Mouse (Mus musculus) natural killer cell, adult 2 months (primary cell): Measurements from ENCODE around the gene Tmem211.
A peak's percentile ranks its signal among the peaks of the same experiment; 100 is the strongest.

Experiments
- DNase-seq, 2 experiments: peaks; one replicate each; pipeline ENCODE4 v3.0.0; 2022; ENCODE audit warnings: low spot score in 2 of 2

Tmem211 gene

GRCm38 (mm10) chr5:113214041-113214440 lies 12.7 kb upstream of the Tmem211 start:
- no peak for DNase-seq

DNA sequence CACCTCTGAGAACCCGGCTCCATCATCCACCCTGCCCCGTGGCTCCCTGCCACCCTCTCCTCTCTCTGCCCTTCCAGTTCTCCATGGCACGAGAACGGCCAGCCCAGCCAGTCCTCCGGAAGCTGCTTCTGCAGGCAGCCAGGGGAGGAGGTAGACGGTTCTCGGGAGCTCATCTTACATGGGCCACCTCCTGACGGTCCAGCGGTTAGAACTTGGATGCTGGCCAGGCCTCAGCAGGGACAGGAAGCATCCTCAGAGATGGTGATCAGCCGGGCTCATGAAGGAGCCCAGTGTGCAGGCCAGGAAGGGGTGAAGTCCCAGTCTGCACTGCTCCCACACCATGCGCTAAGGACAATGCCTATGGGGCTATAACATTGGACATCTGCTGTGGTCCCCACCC lies 12.3 kb upstream of the Tmem211 start:
- DNase-seq = no peak

GRCm38 (mm10) chr5:113215610-113216011 lies 11.1 kb upstream of the Tmem211 start:
- DNase-seq = no peak

DNA sequence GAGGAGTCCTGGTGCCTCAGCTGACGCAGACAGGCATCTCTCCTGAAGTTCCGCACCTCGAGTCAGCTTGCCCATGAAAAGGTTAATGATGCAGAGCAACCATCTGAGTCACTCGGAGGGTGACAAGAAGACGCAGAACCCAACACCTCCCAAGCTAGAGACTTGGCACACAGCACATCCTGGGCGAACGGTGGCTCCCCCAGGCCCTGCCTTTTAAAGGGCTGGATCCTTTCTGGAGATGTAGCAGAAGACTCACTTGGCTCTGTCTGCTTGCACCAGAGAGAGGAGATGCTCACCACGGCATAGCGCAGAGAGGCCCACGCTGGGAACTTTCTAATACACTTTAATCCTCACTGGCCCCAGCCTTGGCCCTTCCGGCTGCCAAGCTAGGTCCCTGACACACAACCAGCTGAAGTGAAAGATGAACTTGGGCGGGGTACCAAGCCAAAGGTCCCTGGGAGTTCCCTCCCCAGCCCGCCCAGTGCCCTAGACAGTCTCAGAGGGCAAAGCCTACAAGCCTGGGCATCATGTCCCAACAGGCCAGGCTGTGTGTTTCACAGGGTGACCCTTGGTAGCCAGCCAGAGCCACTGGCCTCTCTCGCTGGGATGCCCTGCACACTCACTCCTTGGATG lies 10.3 kb upstream of the Tmem211 start:
- DNase-seq = no peak

- no peak for DNase-seq
These were observed 9.6 kb upstream of the Tmem211 start for GRCm38 (mm10) chr5:113217076-113217475.

- DNase-seq = no peak
These were observed 8.0 kb upstream of the Tmem211 start for GRCm38 (mm10) chr5:113218617-113219235.

- DNase-seq = no peak
These were observed 7.3 kb upstream of the Tmem211 start for GRCm38 (mm10) chr5:113219450-113219849.

DNA sequence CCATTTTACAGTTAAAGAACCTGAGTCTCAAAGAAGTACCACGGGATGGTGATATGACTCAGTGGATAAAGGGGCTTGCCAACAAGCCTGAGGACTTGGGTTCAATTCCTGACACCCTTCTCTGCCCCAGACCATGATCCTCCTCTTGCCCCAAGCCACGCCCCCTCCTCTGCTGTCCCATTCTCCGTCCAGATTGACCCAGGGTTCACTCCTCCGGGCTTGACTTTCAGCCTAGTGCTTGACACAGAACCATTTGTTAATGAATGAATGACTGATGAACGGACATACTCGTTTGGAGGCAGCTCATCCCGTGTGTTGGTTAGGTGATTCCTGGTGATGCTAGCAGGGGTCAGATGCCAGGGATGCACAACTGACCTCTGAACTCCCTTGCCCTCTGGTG lies 6.8 kb upstream of the Tmem211 start:
- no peak for DNase-seq

DNA sequence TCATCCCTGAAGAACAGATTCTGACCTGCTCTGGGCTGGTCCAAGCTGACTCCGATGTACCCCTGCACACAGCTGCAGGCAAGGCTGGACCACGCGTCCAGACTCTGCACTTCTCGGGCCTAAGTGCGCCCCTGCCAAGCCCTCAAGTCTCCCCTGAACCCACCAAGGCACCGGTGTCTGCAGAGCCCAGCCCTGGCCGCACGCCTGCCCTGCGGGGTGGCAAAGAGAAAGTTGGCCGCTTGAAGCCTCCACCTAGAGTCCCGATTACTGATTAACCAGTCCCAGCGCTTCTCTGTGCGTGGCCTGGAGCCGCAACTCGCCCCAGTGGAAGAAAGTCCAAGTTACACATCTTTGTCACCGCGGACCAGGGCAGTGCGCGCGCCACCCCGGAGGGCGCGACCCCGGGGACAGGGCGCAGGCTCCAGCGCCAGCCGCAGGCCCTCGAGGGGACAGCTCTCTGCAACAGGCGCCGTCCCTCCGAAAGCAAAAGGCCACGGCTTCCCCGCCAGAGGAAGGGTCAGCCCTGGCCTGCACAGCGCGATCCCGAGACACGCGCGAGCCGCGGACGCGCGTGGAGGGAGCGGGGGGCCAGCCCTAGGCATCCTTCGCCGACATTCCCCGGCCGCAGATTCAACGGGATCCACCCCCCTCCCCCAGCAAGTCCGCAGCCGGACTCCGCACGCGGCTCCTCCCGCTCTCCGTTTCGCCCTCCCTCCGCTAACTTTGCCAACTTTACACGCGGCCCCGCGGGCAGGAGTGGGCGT lies 6.1 kb upstream of the Tmem211 start:
- DNase-seq = no peak

- DNase-seq = peak; percentile 36 to 51
These were observed 5.4 kb upstream of the Tmem211 start, which contains the start of gene 2900026A02Rik for GRCm38 (mm10) chr5:113221147-113221865. TSS of gene 2900026A02Rik (minus strand) at chr5:113221236.

DNA sequence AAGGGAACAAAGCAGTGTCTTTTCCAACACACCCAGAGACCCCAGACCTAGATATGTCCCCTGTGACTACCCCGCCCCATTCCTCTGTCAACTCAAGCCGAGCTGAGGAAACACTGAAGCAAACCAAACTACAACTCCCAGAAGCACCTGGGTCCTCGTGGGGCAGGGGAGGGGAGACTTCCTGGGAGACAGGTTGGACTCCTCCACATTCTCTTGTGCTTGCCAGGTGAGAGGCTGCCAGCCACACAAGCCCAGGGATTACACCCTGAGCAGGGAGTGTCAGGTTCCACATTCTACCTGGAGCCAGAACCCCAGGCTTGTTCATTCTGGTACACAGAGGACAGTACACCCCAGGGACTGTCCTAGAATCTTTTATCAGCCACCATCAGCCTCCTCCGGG lies 2.8 kb upstream of the Tmem211 start:
- DNase-seq = no peak

DNA sequence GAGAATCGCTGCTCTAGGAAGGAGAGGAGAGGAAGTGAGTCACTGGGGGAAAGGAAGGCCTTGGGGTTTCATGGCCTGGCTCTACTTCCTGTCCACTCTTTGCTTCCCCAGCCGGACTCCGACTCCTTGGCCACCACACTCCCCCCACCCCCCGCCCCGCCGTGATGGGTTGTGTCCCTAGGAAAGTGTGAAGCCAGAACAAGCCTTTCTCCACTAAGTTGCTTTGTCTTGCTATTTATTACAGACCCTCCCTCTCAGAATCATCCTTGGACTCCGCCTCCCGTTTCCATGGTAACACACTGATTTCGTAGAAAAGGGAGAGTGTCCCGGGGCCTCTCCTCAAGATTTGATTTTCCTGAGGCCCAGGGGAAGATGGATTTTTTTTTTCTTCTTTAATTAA lies 1.4 kb upstream of the Tmem211 start:
- no peak for DNase-seq

- no peak for DNase-seq
These were observed 848 bp upstream of the Tmem211 start for GRCm38 (mm10) chr5:113225686-113226435.

DNA sequence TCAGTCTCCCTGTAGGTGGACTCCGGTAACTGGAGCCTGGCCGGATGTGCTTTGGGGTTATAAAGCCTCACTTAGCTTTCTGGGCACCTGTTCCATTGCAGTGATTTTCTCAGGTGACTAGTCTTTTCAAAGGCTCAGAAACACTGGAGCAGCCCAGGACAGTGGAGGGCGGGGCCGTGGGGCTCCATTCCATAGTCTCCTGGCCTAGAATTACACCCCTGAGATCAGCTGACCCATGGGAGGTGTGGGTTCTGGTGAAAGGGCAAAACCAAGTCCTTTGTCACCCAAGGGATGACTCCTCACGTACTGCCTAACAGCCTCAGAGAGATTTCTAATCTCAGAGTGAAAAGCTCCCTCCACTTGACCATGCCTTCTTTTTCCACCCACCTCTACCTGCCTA lies 3.5 kb downstream of the Tmem211 start:
- no peak for DNase-seq

GRCm38 (mm10) chr5:113249263-113249930 lies 22.7 kb downstream of the Tmem211 start:
- DNase-seq = no peak

- no peak for DNase-seq
These were observed 24.1 kb downstream of the Tmem211 start for GRCm38 (mm10) chr5:113250806-113251205.

DNA sequence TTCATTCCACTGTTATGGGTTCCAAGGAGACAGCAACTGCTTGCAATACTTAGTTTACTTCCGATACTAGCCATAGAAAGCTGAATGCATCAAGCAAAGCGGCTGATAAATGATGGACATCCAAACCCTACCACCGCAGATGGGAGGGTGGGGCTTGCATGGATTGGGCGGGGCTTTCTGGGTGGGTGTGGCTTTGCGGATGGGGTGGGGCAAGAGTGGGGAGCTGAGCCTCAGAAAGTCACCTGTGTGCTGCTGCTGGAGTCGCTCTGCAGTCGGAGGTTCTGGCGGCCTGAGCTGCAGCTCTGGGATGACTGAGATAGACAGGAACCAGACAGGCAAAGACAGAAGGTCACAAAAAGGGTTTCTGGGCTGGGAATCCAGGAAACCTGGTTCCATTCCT lies 38.9 kb downstream of the Tmem211 start:
- no peak for DNase-seq

- no peak for DNase-seq
These were observed 41.5 kb downstream of the Tmem211 start for GRCm38 (mm10) chr5:113268246-113268645.

GRCm38 (mm10) chr5:113270043-113270442 lies 43.3 kb downstream of the Tmem211 start:
- no peak for DNase-seq

- no peak for DNase-seq
These were observed 44.6 kb downstream of the Tmem211 start for GRCm38 (mm10) chr5:113271207-113271811.

GRCm38 (mm10) chr5:113275839-113276238 lies 49.1 kb downstream of the Tmem211 start:
- DNase-seq = no peak
